Mouse (Mus musculus) gastrocnemius, adult 18-20 months (tissue): ENCODE data around the gene Foxj3. TPM values are rescaled to one million over a fixed set of nuclear protein-coding genes. Genes with fewer than 3 reads are reported as not detected.
"Not testable (repeated sequence)": the region's sequence is repeated elsewhere in the genome, so short reads cannot be mapped to it uniquely, and the experiment has no call there.

Experiments used
- DNase-seq: peaks from one replicate; pipeline ENCODE4 v3.0.0; 2021; ENCODE audit warnings: low spot score
- long read RNA-seq, 2 experiments: library from polyadenylated mRNA; stranded (forward); transcript quantifications; one replicate each; pipeline ENCODE4 v2.0.0; 2021
- total RNA-seq, 2 experiments: library from RNA; stranded (reverse); gene quantifications; 2 replicates each; pipeline ENCODE4 v1.2.3; 2021

The Foxj3 gene
- total RNA-seq: 10 to 100 TPM; 32.1 to 32.5 TPM
- long read RNA-seq, experiment 1, full-length matches to known transcripts: 12 of 17 reads
- long read RNA-seq, experiment 1, partial matches to known transcripts: 1 of 17 reads
- long read RNA-seq, experiment 1, other reads (novel, unspliced or antisense): 4 of 17 reads
- long read RNA-seq, experiment 2, full-length matches to known transcripts: 16 of 19 reads
- long read RNA-seq, experiment 2, partial matches to known transcripts: 2 of 19 reads
- long read RNA-seq, experiment 2, other reads (novel, unspliced or antisense): 1 of 19 reads

DNA sequence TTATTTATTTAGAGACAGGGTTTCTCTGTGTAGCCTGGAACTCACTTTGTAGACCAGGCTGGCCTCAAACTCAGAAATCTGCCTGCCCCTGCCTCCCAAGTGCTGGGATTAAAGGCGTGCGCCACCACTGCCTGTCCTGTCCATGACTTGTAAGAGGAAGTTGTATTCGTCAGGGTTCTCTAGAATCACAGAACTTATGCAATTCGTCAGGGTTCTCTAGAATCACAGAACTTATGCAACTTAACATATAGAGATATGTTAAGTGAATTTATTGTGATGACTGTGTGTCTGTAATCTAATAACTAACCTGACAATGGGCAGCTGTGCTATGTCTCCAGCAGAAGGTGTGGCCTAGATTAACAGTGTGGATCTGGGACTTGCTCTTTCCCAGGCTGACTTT, at the start of gene Foxj3:
Foxj3 (plus strand) TSS at position 390 of the 400 bp plus-strand sequence.
- DNase-seq: not testable (repeated sequence)

GRCm38 (mm10) chr4:119489666-119490065, 47.1 kb upstream of the Foxj3 start:
- DNase-seq: no peak

DNA sequence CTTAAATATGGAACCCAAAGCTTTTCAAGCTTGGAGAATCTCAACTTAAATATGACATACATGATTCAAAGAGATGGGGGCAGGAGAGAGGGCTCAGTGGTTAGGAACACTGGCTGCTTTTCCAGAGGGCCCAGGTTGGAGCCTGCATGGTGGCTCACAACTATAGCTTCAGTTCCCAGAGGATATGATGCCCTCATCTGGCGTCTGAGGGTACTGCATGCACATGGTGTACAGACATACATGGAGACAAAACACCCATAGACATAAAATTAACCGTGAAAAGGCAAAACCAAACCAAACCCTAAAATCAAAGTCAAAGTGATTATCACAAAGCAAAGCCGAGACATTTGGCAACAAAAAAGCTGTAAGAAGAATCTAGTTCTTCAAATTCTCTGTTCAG, 46.0 kb upstream of the Foxj3 start:
- DNase-seq: no peak

- DNase-seq: peak; percentile 36
These were observed 44.4 kb upstream of the Foxj3 start, which contains the start of gene Rimkla for GRCm38 (mm10) chr4:119492291-119492932. Gene Rimkla (minus strand): TSS chr4:119492628.

- no peak for DNase-seq
These were observed 43.9 kb upstream of the Foxj3 start for GRCm38 (mm10) chr4:119492933-119493327.

- no peak for DNase-seq
These were observed 38.4 kb upstream of the Foxj3 start for GRCm38 (mm10) chr4:119498319-119498848.

DNA sequence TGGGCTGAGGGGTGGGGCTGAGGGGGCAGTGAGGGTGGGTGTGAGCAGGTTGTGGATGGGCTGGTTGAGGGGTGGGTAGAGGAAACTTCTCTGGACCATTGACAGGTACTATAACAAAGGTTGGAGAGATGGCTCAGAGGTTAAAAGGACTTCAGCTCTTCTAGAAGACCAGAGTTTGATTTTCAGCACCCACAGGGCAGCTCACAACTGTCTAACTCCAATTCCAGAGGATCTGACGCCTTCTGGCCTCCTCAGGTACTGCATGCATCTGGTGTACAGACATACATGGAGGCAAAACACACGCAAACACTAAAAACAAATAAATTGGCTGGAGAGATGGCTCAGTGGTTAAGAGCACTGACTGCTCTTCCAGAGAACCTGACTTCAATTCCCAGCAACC, 25.2 kb upstream of the Foxj3 start:
- DNase-seq: no peak

GRCm38 (mm10) chr4:119512731-119513141, 24.1 kb upstream of the Foxj3 start:
- DNase-seq: no peak

DNA sequence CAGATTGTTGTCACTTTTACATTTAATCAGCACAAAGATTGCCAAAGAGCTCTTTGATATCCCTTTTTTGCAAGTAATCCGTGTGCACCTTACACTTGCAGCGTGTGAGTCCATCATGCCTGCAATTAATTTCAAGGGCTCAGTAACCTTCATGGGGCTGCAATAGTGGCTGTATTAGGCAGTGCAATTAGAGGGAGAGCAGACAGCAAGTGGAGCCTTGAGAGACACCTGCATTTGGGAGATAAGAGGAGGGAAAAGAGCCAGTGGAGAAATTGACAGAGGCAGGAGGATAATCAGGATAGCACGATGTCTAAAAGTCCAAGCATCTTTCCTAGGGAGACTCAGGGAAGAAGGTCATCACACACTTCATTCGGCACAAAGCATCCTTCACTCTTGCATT, 13.2 kb upstream of the Foxj3 start:
- no peak for DNase-seq

- no peak for DNase-seq
These were observed 12.8 kb upstream of the Foxj3 start for GRCm38 (mm10) chr4:119524010-119524409.

DNA sequence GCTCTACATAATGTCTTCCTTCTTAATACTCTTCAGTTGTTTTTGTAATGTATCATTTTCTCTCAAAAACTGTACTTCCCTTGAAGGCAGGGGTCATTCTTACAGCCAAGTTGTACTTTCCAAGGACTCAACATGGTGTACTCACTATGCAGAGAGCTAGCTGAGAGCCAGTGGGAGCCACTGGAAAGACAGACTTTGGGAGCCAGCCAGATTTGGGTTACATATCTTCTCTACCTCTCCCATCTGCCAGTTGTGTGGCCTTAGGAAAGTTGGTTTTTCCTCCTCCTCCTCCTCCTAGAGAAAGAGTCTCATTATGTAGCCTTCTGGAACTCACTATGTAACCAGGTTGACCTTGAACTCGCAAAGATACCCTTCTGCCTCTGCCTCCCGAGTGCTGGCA, 12.3 kb upstream of the Foxj3 start:
- DNase-seq: no peak

GRCm38 (mm10) chr4:119526329-119526845, 10.4 kb upstream of the Foxj3 start:
- DNase-seq: no peak

DNA sequence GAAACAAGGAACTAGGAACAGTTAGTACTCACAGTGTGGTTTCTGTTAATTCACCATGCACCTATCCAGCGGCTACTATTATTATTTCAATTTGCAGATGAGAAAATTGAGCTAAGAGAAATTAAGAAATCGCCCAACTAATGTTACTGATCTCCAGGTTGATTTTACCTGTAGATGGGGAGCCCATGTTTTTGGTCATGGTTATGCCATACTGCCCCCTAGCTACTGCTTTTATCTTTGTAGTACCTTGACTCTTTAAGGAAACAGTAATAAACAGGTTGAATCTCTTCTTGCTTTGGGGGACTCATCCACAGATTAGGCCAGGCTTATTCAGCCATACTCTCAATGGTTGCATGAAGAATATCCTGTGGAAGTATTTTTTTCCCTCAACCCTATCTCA, 5.0 kb upstream of the Foxj3 start:
- no peak for DNase-seq

- no peak for DNase-seq
These were observed 1.7 kb upstream of the Foxj3 start for GRCm38 (mm10) chr4:119535103-119535502.

DNA sequence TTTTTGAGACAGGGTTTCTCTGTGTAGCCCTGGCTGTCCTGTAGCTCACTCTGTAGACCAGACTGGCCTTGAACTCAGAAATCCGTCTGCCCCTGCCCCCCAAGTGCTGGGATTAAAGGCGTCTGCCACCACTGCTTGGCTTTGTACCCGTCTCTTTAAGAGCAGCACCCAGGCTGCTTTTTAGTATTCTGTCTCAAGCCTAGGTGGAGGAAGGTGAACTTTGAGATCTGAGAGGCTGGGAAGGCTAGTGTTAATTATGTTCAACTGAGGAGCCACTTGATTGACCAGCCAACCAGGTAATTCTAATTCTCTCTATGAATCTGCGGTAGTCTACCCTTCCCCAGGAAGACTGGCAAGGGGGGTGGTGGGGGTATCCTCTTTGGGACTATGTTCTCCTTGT, 632 bp downstream of the Foxj3 start:
- DNase-seq: no peak

DNA sequence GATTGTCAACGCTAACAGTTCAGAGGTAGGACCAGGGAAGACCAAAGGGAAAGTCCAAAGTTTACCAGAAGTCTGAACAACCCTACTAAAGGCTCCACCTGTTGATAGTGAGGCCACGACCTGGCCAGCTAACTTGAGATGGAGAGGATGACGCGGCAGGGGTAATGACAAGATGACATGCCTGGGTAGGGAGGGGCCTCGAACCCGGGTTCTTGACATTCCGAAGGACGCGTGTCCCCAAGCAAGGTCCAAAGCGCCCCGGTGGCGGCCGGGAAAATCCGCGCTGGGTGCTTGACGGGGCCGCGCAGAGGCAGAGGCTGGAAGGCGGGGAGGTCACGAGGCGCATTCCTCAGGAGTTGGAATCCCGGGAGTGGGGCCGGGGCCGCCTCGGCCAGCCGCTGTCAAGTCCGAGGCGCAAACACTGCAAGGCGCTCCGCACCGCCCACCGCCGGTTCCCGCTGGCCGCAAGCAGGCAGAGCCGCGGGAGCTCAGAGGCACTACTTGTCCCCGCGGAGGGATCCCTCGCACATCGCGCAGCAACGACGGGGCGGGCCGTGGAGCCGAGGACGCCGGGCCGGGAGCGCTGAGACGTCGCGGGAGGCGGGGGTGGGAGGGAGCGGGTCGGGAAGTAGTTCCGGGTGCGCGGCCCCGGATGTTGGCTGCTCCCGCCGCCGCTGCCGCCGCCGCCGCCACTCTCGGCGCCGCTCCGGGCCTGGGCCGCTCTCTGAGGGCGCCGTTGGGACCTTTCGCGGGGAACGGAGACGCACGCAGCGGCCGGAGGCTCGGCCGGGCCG, 2.4 kb downstream of the Foxj3 start, which contains the start of gene Frg2f1:
Frg2f1 (minus strand) TSS at position 499 of the 794 bp plus-strand sequence.
- peak; percentile 94 for DNase-seq

DNA sequence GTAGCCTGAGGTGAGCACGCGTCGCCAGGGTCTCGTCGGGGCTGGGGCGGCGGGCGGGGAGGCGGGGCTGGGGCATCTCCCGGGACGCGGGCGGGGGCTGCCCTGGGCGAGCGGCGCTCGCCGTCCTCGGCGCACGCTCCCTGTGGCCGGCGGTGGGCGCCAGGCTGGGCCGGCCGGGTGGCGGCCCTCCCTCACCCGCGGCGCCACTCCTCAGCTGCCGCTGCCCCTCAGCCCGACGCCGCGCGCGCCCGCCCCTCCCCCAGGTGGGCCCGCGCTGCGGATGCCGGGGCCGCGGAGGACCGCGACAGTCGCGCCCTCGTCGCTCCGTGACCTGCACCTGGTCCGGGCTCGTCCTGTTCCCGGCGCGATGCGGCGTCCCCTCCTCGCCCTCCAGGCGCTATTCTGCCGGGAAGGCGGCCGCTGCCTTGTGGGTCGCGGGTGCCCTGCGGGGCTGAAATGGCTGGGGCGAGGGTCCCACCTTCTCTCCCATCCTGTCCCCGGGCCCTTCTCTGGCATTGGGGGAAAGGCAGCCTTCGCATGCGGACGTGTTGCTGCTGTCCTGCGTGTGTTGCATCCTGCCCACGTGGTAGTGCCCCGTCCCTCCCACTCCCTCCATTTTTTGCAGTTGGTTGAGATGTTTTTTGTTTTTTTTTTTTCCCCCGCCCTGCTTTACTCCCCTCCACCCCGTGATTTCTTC, 3.2 kb downstream of the Foxj3 start:
- peak; percentile 26 for DNase-seq

DNA sequence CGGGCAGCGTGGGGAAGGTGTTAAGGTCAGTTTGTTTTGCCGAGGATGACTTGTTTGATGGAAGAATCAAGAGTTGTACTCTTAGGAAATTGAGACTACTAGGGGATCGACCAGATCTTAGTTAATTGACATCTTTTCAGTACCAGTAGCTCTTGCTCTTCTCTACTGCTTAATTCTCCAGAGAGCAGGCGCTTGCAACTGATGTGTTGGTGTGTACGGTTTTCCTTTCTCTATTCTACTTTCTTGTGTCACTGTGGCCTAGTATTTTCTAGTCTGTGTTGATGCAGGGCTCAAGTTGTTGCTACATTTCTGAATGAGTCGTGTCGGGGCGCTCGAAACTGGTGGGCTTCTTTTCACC, 3.7 kb downstream of the Foxj3 start:
- DNase-seq: no peak

DNA sequence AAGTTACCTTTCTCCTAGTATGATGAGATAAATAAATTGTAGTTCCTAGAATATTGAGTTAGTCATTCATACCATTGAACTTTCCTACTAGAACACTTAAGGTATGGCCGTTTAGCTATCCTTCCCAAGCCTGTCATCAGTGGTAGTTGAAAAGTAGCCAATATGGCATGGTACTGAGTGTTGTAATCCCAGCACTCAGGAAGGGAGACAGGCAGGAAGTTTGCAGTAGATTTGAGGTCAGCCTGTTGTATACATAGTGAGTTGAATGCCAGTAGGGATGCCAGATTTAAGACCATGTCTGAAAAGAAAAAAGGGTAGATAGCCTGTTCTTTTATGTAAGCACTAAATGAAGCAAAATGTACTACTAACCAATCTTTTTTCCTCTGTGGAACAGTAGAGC, 14.1 kb downstream of the Foxj3 start:
- DNase-seq: no peak

DNA sequence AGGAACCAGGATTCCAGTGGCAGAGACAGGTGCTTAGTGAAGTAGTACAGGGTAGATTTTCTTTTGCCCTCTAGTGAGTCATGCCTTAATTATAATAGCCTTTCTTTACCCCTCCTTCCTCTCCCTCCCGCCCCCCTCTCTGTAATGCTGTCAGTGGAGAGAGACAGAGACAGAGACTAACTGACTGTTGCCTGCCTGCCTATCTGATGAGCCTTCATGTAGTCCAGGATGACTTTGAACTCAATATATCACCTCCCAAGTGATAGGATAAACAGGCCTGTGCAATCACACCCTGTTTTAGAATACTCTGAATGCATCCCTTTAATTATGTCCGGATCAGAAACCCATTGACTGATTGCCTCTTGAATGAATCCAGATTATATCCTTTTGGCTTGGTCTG, 18.7 kb downstream of the Foxj3 start:
- no peak for DNase-seq

DNA sequence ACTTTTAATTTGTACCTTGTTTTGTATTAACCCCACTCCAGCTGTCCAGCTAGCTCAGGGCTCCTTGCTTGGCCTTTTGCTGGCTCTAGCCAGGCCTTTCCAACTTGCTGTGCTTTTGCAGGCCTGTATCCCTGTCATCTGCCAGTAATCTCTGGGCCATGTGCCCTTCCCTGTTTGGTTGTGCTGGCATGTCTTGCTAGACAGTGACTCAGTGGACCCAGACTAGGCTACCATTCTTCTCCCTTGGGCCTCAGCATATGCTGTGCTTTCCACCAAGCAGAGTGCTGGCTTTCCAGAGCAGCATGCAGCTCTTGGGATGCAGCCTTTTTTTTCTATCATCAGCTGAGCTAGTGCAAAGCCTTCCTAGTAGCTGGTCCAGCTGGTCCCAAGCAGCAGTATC, 26.3 kb downstream of the Foxj3 start:
- no peak for DNase-seq
